ENCODE assay signal across 24 mouse cellular contexts in genomic region chr4:58941638-58942037, GRCm38 (mm10). TPM values are rescaled to one million over a fixed set of nuclear protein-coding genes. Genes with fewer than 3 reads are reported as not detected.
A peak's percentile ranks its signal among the peaks of the same experiment; 100 is the strongest.
DNase-seq lines count a peak whose midpoint lies in the region; ATAC-seq lines count a peak whose summit lies in the region.
"Had no signal": no experiment of that assay in that cellular context is flagged by ENCODE, and none has a peak within 500 bp of the region (broad histone marks: within the 10 kb centered on the region; RNA-seq: fewer than 3 reads in every experiment).

No protein-coding gene starts in this region.

- H3K27me3 ChIP-seq in liver, embryonic 11.5 days (replicated peaks; ENCODE audit: control insufficient read depth, insufficient read depth, low read length): peaks cover 13% of the 10 kb centered on the region
- H3K27me3 ChIP-seq in liver, embryonic 12.5 days (replicated peaks): peaks cover 43% of the 10 kb centered on the region
- H3K27me3 ChIP-seq: CH12.LX; embryonic facial prominence, embryonic 12.5 days; forebrain, embryonic 15.5 days had no signal

- H3K4me1 ChIP-seq in liver, embryonic 11.5 days (replicated peaks; ENCODE audit: control insufficient read depth, insufficient read depth, low read length): no peaks in the 10 kb centered on the region
- peaks cover 9% of the 10 kb centered on the region for H3K4me1 ChIP-seq in liver, embryonic 12.5 days

- no peaks in the 10 kb centered on the region for H3K9me3 ChIP-seq in liver, embryonic 11.5 days (ENCODE audit: control insufficient read depth, low read length)
- no peaks in the 10 kb centered on the region for H3K9me3 ChIP-seq in liver, embryonic 12.5 days (replicated peaks)
- H3K9me3 ChIP-seq: embryonic facial prominence, embryonic 10.5 days; embryonic facial prominence, embryonic 12.5 days; forebrain, embryonic 13.5 days; forebrain, embryonic 15.5 days; G1E had no signal

- no peak overlapping the region for H3K27ac ChIP-seq in liver, embryonic 11.5 days (ENCODE audit: low read depth, low read length)
- no peak overlapping the region for H3K27ac ChIP-seq in liver, embryonic 12.5 days
- H3K27ac ChIP-seq: embryonic facial prominence, embryonic 10.5 days; embryonic facial prominence, embryonic 12.5 days; forebrain, embryonic 13.5 days; forebrain, embryonic 15.5 days had no signal

- no peaks in the 10 kb centered on the region for H3K36me3 ChIP-seq in liver, embryonic 11.5 days (ENCODE audit: control insufficient read depth, insufficient read depth, low read length)
- no peaks in the 10 kb centered on the region for H3K36me3 ChIP-seq in liver, embryonic 12.5 days
- H3K36me3 ChIP-seq: embryonic facial prominence, embryonic 10.5 days; embryonic facial prominence, embryonic 12.5 days; forebrain, embryonic 15.5 days; G1E had no signal

- DNase-seq in liver, embryonic 11.5 days (ENCODE audit: low spot score): peak; percentile 4
- peak; percentile 8 to 41 for DNase-seq in spleen, postnatal 36 days (ENCODE audit: low spot score in 2 of 2)
- no peak for DNase-seq in spleen, postnatal 4 days (ENCODE audit: low spot score in 2 of 2)
- DNase-seq in adrenal gland, postnatal 25 days: no peak
- DNase-seq in left cerebral cortex, adult 18-20 months (ENCODE audit: low spot score in 2 of 2): no peak
- DNase-seq: adrenal gland, adult 8-10 months; adrenal gland, postnatal 14 days; cerebellum, adult 11 months; cerebellum, adult 18-20 months; cerebellum, adult 8-10 months; cerebellum, adult 9-11 months; cerebellum, postnatal 14 days; forebrain, postnatal 0 days had no signal

- ATAC-seq in liver, embryonic 11.5 days (replicated peaks; ENCODE audit: low FRiP score): no peak
- no peak for ATAC-seq in liver, embryonic 12.5 days
- peak; percentile 68 for ATAC-seq in neutrophil, adult 5-6 weeks (ENCODE audit: extremely low read depth, insufficient number of reproducible peaks, low FRiP score, poor library complexity, severe bottlenecking)
- ATAC-seq: activated CD4-positive, CD25-positive, alpha-beta regulatory T cell, adult 4 months; CD4-positive, CD25-positive, alpha-beta regulatory T cell, adult 4 months; forebrain, embryonic 13.5 days; forebrain, embryonic 15.5 days; forebrain, postnatal 0 days; Patski had no signal

- no peak overlapping the region for H3K4me2 ChIP-seq in liver, embryonic 11.5 days
- H3K4me2 ChIP-seq in liver, embryonic 12.5 days: no peak overlapping the region
- H3K4me2 ChIP-seq: embryonic facial prominence, embryonic 12.5 days; forebrain, embryonic 13.5 days; forebrain, embryonic 15.5 days had no signal

- H3K4me3 ChIP-seq in liver, embryonic 11.5 days (ENCODE audit: low read depth, low read length): no peak overlapping the region
- no peak overlapping the region for H3K4me3 ChIP-seq in liver, embryonic 12.5 days
- H3K4me3 ChIP-seq: embryonic facial prominence, embryonic 10.5 days; embryonic facial prominence, embryonic 12.5 days; forebrain, embryonic 13.5 days; forebrain, embryonic 15.5 days had no signal

- H3K9ac ChIP-seq in liver, embryonic 11.5 days (ENCODE audit: low read depth, low read length): no peak overlapping the region
- H3K9ac ChIP-seq in liver, embryonic 12.5 days: no peak overlapping the region
- H3K9ac ChIP-seq: embryonic facial prominence, embryonic 12.5 days; forebrain, embryonic 13.5 days; forebrain, embryonic 15.5 days; forebrain, postnatal 0 days had no signal

RNA-seq across cellular contexts. Expression of gene Zkscan16, which starts 1.8 kb away (rescaled TPM):
- polyA plus RNA-seq in liver, embryonic 11.5 days (2014; fragmentation: Nextera tagmentation; extraction: Ambion mirVana): 0.21 and 0.29 TPM in 2 replicates
- 0.12 and 0.14 TPM in 2 replicates for polyA plus RNA-seq in liver, embryonic 12.5 days (2016; fragmentation: Nextera tagmentation; extraction: Ambion mirVana)
- 0.74 and 0.81 TPM in 2 replicates for total RNA-seq in neutrophil, adult 5-6 weeks (2017)
- total RNA-seq in adrenal gland, postnatal 25 days (2021): 1.4 and 5.2 TPM in 2 replicates
- 10 to 100 TPM; 57.7 to 61.3 TPM for total RNA-seq in left cerebral cortex, adult 18-20 months (2021)
- total RNA-seq: CH12.LX had no signal
- polyA plus RNA-seq: activated CD4-positive, CD25-positive, alpha-beta regulatory T cell, adult 4 months; CD4-positive, CD25-positive, alpha-beta regulatory T cell, adult 4 months; G1E had no signal

RNA-seq across cellular contexts. Expression of gene Ecpas, which starts 29.1 kb away (rescaled TPM):
- polyA plus RNA-seq in liver, embryonic 11.5 days (2014; fragmentation: Nextera tagmentation; extraction: Ambion mirVana): 43.0 and 44.8 TPM in 2 replicates
- polyA plus RNA-seq in liver, embryonic 12.5 days (2016; fragmentation: Nextera tagmentation; extraction: Ambion mirVana): 30.1 and 35.2 TPM in 2 replicates
- 62.5 and 75.9 TPM in 2 replicates for total RNA-seq in neutrophil, adult 5-6 weeks (2017)
- total RNA-seq in adrenal gland, postnatal 25 days (2021): 174 and 181 TPM in 2 replicates
- 100 to 1,000 TPM; 132 to 133 TPM for total RNA-seq in left cerebral cortex, adult 18-20 months (2021)

RNA-seq across cellular contexts. Expression of gene Ptgr1, which starts 45.3 kb away (rescaled TPM):
- polyA plus RNA-seq in liver, embryonic 11.5 days (2014; fragmentation: Nextera tagmentation; extraction: Ambion mirVana): 28.0 and 30.5 TPM in 2 replicates
- 14.1 and 15.0 TPM in 2 replicates for polyA plus RNA-seq in liver, embryonic 12.5 days (2016; fragmentation: Nextera tagmentation; extraction: Ambion mirVana)
- total RNA-seq in neutrophil, adult 5-6 weeks (2017): 0.47 and 0.61 TPM in 2 replicates
- total RNA-seq in adrenal gland, postnatal 25 days (2021): 16.9 and 25.6 TPM in 2 replicates
- 1 to 10 TPM; 2.1 TPM for total RNA-seq in left cerebral cortex, adult 18-20 months (2021)

RNA-seq across cellular contexts. Expression of gene Dnajc25, which starts 53.2 kb away (rescaled TPM):
- 8.8 and 11.1 TPM in 2 replicates for polyA plus RNA-seq in liver, embryonic 11.5 days (2014; fragmentation: Nextera tagmentation; extraction: Ambion mirVana)
- 8.2 and 9.2 TPM in 2 replicates for polyA plus RNA-seq in liver, embryonic 12.5 days (2016; fragmentation: Nextera tagmentation; extraction: Ambion mirVana)
- total RNA-seq in neutrophil, adult 5-6 weeks (2017): 6.6 and 8.6 TPM in 2 replicates
- 15.6 and 16.1 TPM in 2 replicates for total RNA-seq in adrenal gland, postnatal 25 days (2021)
- total RNA-seq in left cerebral cortex, adult 18-20 months (2021): 1 to 10 TPM; 5.7 TPM

Comparison
In these comparisons a context has a peak if more than half of its experiments do, and no peak if none do; other contexts are left out.
1. DNase-seq: peak in liver, embryonic 11.5 days (single experiment) and spleen, postnatal 36 days (2 of 2); none in spleen, postnatal 4 days (0 of 2), adrenal gland, postnatal 25 days (single experiment) and left cerebral cortex, adult 18-20 months (0 of 2).